Mouse (Mus musculus) heart, embryonic 11.5 days (tissue): ENCODE measurements at regions not wholly inside any gene's neighbourhood (a gene's known extent, or its start where the extent isn't known, plus 50 kb on each side); places are given as distances from the start of the nearest gene placed in this dataset.

Source experiments
- ATAC-seq: fragments of 200-750 bp; cut with Nextera tagmentation; replicated peaks from 2 replicates; pipeline ENCODE4 v1.8.0; 2017; ENCODE audit warnings: moderate library complexity; ENCODE audit not compliant: insufficient number of reproducible peaks, low FRiP score, low TSS enrichment
- H3K27ac ChIP-seq: fragments of 300-500 bp; sonication (generic); 2 replicates; pipeline ENCODE4 v1.5.1; 2014; ENCODE audit warnings: mild to moderate bottlenecking, low read depth, low read length
- H3K27me3 ChIP-seq: fragments of 300-500 bp; sonication (generic); 2 replicates; pipeline ENCODE4 v1.6.1; 2014; ENCODE audit warnings: mild to moderate bottlenecking, low read length, mixed read lengths; ENCODE audit not compliant: control insufficient read depth, insufficient read depth
- H3K36me3 ChIP-seq: fragments of 300-500 bp; sonication (generic); 2 replicates; pipeline ENCODE4 v1.6.1; 2014; ENCODE audit warnings: mild to moderate bottlenecking, low read length, moderate library complexity, mixed read lengths; ENCODE audit not compliant: control insufficient read depth, insufficient read depth
- H3K4me1 ChIP-seq: fragments of 300-500 bp; sonication (generic); 2 replicates; pipeline ENCODE4 v1.6.1; 2014; ENCODE audit warnings: low read length; ENCODE audit not compliant: control insufficient read depth, insufficient read depth
- H3K4me2 ChIP-seq: fragments of 300-500 bp; sonication (generic); 2 replicates; pipeline ENCODE4 v1.6.1; 2014; ENCODE audit warnings: mild to moderate bottlenecking, moderate library complexity
- H3K4me3 ChIP-seq: fragments of 300-500 bp; sonication (generic); 2 replicates; pipeline ENCODE4 v1.5.1; 2014; ENCODE audit warnings: low read depth, low read length
- H3K9ac ChIP-seq: fragments of 300-500 bp; sonication (generic); 2 replicates; pipeline ENCODE4 v1.6.1; 2014; ENCODE audit warnings: mild to moderate bottlenecking, low read depth, low read length, moderate library complexity
- H3K9me3 ChIP-seq: fragments of 300-500 bp; sonication (generic); replicated peaks from 2 replicates; pipeline ENCODE4 v1.6.1; 2016; ENCODE audit warnings: low read length; ENCODE audit not compliant: control insufficient read depth
- WGBS: fragments of 180-500 bp; shearing (Covaris S2); extraction: QIAGEN DNeasy Blood & Tissue Kit; methylation state at CpG from one replicate; pipeline ENCODE4 v1.1.7; 2014; ENCODE audit not compliant: insufficient replicate concordance; 5-methylcytosine and 5-hydroxymethylcytosine counted together

- no peaks in the 10 kb centered on the region for H3K27me3 ChIP-seq
- no peak for ATAC-seq
- H3K4me1 ChIP-seq = peaks cover 6% of the 10 kb centered on the region; the same call in 1 of the 2 replicates
- H3K36me3 ChIP-seq = no peaks in the 10 kb centered on the region
- WGBS = 66% methylated on average over 8 of the region's 8 CpGs
- no peak overlapping the region for H3K4me2 ChIP-seq
- no peaks in the 10 kb centered on the region for H3K9me3 ChIP-seq
- no peak overlapping the region for H3K9ac ChIP-seq
- no peak overlapping the region for H3K27ac ChIP-seq
- no peak overlapping the region for H3K4me3 ChIP-seq
Measured at GRCm38 (mm10) chr15:25509584-25509983, 96.0 kb upstream of the Basp1 start.

DNA sequence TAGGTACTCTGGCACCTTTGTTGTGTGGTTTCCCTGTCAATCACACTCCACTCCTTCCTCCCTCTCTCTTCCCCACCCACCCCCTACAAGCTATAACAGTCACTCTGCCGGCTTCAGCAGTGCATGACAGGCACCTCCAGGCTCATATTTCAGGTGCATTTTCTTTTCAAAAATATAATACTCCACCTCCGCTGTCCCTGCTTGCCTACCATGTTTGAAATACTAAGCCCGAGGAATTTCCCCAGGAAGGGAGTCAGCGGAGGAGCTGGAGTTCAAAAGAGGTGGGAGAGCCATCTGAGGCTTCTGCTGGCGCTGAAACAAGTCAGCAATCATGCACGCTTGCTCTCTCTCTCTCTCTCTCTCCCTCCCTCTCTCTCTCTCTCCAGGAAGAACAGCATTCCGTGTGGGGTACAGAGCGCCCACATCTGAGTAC is 96.5 kb upstream of the Basp1 start:
- no peak overlapping the region for H3K4me3 ChIP-seq
- H3K9me3 ChIP-seq = no peaks in the 10 kb centered on the region
- peaks cover 6% of the 10 kb centered on the region; the same call in 1 of the 2 replicates for H3K4me1 ChIP-seq
- no peak overlapping the region for H3K27ac ChIP-seq
- ATAC-seq = no peak
- H3K4me2 ChIP-seq = peak overlapping the region; percentile 16
- WGBS = 19% methylated on average over 8 of the region's 8 CpGs
- H3K36me3 ChIP-seq = no peaks in the 10 kb centered on the region
- no peak overlapping the region for H3K9ac ChIP-seq
- H3K27me3 ChIP-seq = no peaks in the 10 kb centered on the region

- 77% methylated on average over 15 of the region's 15 CpGs for WGBS
- no peak overlapping the region for H3K4me2 ChIP-seq
- no peak overlapping the region for H3K4me3 ChIP-seq
- H3K27ac ChIP-seq = no peak overlapping the region
- H3K4me1 ChIP-seq = no peaks in the 10 kb centered on the region
- H3K9ac ChIP-seq = no peak overlapping the region
- no peaks in the 10 kb centered on the region for H3K9me3 ChIP-seq
- ATAC-seq = no peak
- no peaks in the 10 kb centered on the region for H3K36me3 ChIP-seq
- no peaks in the 10 kb centered on the region for H3K27me3 ChIP-seq
Measured at GRCm38 (mm10) chr15:25518025-25518928, 104.0 kb upstream of the Myo10 start.

DNA sequence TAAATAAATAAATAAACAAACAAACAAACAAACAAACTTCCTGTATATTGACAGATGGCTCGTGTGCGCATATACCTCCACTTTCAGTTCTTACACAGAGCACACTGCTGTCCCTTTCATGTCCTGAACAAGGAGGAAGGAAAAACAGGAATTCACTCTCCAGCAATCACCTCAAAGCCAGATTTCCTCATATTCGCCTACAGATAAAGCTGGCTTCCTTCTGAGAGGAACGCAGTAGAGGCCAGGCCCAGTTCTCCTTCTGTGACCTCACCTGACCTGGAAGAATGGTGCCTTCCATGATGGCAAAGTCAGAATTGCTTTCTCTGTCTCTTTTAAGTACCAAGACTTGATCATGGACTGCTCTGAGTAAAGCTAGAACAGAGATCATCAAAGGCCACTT is 98.1 kb upstream of the Myo10 start:
- H3K27ac ChIP-seq = no peak overlapping the region
- 0 out of 2 replicates have a peak, but pooled peaks cover 3% of the 10 kb centered on the region for H3K9me3 ChIP-seq
- ATAC-seq = no peak
- H3K4me3 ChIP-seq = no peak overlapping the region
- 65% methylated on average over 4 of the region's 4 CpGs for WGBS
- H3K9ac ChIP-seq = no peak overlapping the region
- H3K4me2 ChIP-seq = no peak overlapping the region
- H3K27me3 ChIP-seq = no peaks in the 10 kb centered on the region
- no peaks in the 10 kb centered on the region for H3K36me3 ChIP-seq
- H3K4me1 ChIP-seq = no peaks in the 10 kb centered on the region

DNA sequence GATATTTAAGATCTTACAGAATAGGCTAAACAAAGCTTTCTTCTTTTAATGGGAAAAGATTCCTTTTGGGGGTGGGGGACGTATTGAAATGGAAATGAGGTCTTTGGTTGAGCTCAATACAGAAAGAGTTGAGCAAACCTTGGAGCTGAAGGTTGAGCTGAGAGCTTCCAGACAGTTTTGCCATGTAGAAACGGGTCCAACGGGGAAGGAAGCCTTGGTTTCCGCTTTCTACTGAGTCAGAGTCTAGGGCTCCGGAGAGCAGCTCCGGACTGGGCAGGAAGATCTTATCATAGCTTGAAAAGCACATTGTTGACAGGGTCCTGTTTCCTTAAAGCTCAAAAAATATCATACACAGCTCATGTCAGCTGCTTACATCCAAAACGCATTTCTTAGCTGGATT is 97.0 kb upstream of the Myo10 start:
- no peak overlapping the region for H3K4me3 ChIP-seq
- H3K9me3 ChIP-seq = 0 out of 2 replicates have a peak, but pooled peaks cover 3% of the 10 kb centered on the region
- no peaks in the 10 kb centered on the region for H3K27me3 ChIP-seq
- no peaks in the 10 kb centered on the region for H3K36me3 ChIP-seq
- no peak overlapping the region for H3K9ac ChIP-seq
- no peak for ATAC-seq
- H3K4me1 ChIP-seq = no peaks in the 10 kb centered on the region
- no peak overlapping the region for H3K4me2 ChIP-seq
- no peak overlapping the region for H3K27ac ChIP-seq
- 62% methylated on average over 7 of the region's 7 CpGs for WGBS

GRCm38 (mm10) chr15:25536451-25537334 is 85.6 kb upstream of the Myo10 start:
- Histone ChIP-seq H3K9me3 (no peaks in the 10 kb centered on the region), H3K4me3 (no peak overlapping the region), H3K4me2 (no peak overlapping the region), H3K4me1 (no peaks in the 10 kb centered on the region; the same call in 1 of the 2 replicates), H3K27ac (no peak overlapping the region), H3K9ac (no peak overlapping the region), H3K27me3 (no peaks in the 10 kb centered on the region; the same call in 1 of the 2 replicates), H3K36me3 (no peaks in the 10 kb centered on the region)
- no peak for ATAC-seq
- 79% methylated on average over 22 of the region's 22 CpGs for WGBS

DNA sequence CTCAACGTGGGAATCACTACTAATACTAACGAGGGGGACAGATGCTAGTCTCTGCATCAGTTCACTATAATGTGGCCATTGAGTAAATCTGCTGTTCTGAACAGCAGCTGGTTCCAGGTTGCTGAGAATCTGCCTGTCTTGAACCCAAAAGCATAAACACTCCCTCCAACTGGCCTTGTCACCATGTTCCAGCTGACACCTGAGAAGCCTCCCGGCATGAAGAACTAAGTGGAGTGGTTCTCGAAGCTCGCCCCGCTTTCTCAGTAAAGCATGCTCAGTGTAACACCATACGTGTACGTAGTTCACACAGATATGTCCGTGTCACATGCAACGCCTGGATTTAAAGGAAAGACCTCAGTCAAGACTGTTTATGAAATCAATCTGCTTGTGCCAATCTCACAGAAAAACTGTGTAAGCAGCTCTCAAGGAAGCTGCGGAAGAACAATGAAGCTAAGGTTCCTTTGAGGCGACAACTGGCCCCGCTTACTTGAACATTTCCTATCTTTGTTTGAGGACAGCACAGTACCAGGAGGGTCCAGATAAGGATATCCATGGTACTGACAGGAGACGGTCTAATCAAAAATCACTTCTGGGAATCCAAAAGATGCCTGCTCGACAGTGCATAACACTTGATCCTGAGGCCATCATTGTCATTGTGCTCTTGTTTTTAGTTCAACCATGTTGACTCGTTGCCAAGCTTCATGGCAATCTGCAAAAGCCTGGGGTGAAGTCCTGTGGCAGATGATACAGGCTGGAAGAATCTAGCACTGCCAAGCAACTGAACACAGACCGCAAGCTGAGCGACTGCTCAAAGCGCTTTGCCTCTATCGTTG is 82.8 kb upstream of the Myo10 start:
- no peaks in the 10 kb centered on the region; the same call in 1 of the 2 replicates for H3K4me1 ChIP-seq
- H3K36me3 ChIP-seq = no peaks in the 10 kb centered on the region
- no peak overlapping the region for H3K4me3 ChIP-seq
- no peaks in the 10 kb centered on the region for H3K9me3 ChIP-seq
- H3K9ac ChIP-seq = no peak overlapping the region
- 0 out of 2 replicates have a peak, but pooled peaks cover 2% of the 10 kb centered on the region for H3K27me3 ChIP-seq
- no peak overlapping the region for H3K27ac ChIP-seq
- WGBS = 50% methylated on average over 20 of the region's 20 CpGs
- no peak overlapping the region for H3K4me2 ChIP-seq
- ATAC-seq = no peak

DNA sequence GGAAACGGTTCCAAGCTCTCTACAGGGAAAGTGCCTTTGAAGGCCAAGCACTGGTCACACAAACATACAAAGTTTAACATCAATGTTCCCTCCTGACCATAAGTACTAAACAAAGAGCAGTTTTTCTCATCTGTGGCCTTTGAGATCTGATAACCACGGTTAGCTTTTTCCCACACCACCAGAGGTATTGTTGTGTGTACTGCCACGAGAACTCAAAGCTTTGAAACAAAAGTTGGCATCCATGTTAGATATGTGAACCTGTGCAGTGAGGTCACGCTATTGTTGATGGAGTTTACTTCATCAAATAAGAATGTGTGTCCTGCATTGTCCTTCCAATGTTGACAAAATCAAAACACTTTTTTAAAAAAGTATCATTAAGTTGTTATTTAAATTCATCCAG is 79.9 kb upstream of the Myo10 start:
- Histone ChIP-seq H3K27me3 (0 out of 2 replicates have a peak, but pooled peaks cover 2% of the 10 kb centered on the region), H3K36me3 (no peaks in the 10 kb centered on the region), H3K9me3 (no peaks in the 10 kb centered on the region), H3K27ac (no peak overlapping the region), H3K4me1 (no peaks in the 10 kb centered on the region), H3K4me2 (no peak overlapping the region), H3K9ac (no peak overlapping the region), H3K4me3 (no peak overlapping the region)
- ATAC-seq = no peak
- WGBS = 78% methylated on average over 4 of the region's 4 CpGs
